Mouse (Mus musculus) kidney, embryonic 14.5 days (tissue): ENCODE data around the gene Esp36. TPM values are rescaled to one million over a fixed set of nuclear protein-coding genes. Genes with fewer than 3 reads are reported as not detected.
"Not testable (repeated sequence)": the region's sequence is repeated elsewhere in the genome, so short reads cannot be mapped to it uniquely, and the experiment has no call there.

ENCODE experiments used
- ATAC-seq: fragments of 200-750 bp; cut with Nextera tagmentation; 2 replicates; pipeline ENCODE4 v1.8.0; 2017; ENCODE audit warnings: moderate number of reproducible peaks, mild to moderate bottlenecking, moderate TSS enrichment, moderate library complexity; ENCODE audit not compliant: low FRiP score, low TSS enrichment
- H3K27ac ChIP-seq: fragments of 300-500 bp; sonication (generic); 2 replicates; pipeline ENCODE4 v1.5.1; 2014; ENCODE audit warnings: low read depth, mild to moderate bottlenecking, low read length, moderate library complexity, mixed read lengths
- H3K27me3 ChIP-seq: fragments of 300-500 bp; sonication (generic); 2 replicates; pipeline ENCODE4 v1.6.1; 2014; ENCODE audit warnings: mild to moderate bottlenecking, low read length; ENCODE audit not compliant: control insufficient read depth, insufficient read depth
- H3K36me3 ChIP-seq: fragments of 300-500 bp; sonication (generic); 2 replicates; pipeline ENCODE4 v1.6.1; 2014; ENCODE audit warnings: low read length, mixed read lengths; ENCODE audit not compliant: control insufficient read depth, insufficient read depth
- H3K4me1 ChIP-seq: fragments of 300-500 bp; sonication (generic); 2 replicates; pipeline ENCODE4 v1.6.1; 2014; ENCODE audit warnings: low read length, mixed read lengths; ENCODE audit not compliant: control insufficient read depth, insufficient read depth
- H3K4me2 ChIP-seq: fragments of 300-500 bp; sonication (generic); replicated peaks from 2 replicates; pipeline ENCODE4 v1.6.1; 2014; ENCODE audit warnings: low read depth, mild to moderate bottlenecking, low read length
- H3K4me3 ChIP-seq: fragments of 300-500 bp; sonication (generic); 2 replicates; pipeline ENCODE4 v1.5.1; 2014; ENCODE audit warnings: mild to moderate bottlenecking, low read length
- H3K9ac ChIP-seq: fragments of 300-500 bp; sonication (generic); 2 replicates; pipeline ENCODE4 v1.6.1; 2014; ENCODE audit warnings: low read depth, mild to moderate bottlenecking, low read length, moderate library complexity
- H3K9me3 ChIP-seq: fragments of 300-500 bp; sonication (generic); 2 replicates; pipeline ENCODE4 v1.6.1; 2016; ENCODE audit warnings: low read length; ENCODE audit not compliant: control insufficient read depth
- WGBS: fragments of 180-500 bp; shearing (Covaris S2); extraction: QIAGEN DNeasy Blood & Tissue Kit; methylation state at CpG from one replicate; pipeline ENCODE4 v1.1.7; 2014; 5-methylcytosine and 5-hydroxymethylcytosine counted together
- polyA plus RNA-seq: library from polyadenylated mRNA; unstranded; fragments of >200 nt; fragmentation: Nextera tagmentation; extraction: Ambion mirVana; gene quantifications from 2 replicates; pipeline ENCODE4 v1.2.1, GENCODE M21; 2014

Esp36 gene
- polyA plus RNA-seq, result not detected in 2 replicates

- no peak within 1 kb of the TSS for H3K4me2 ChIP-seq
- no peaks in the 10 kb centered on the region for H3K27me3 ChIP-seq
- whole genome bisulfite sequencing, result 83% methylated on average over 2 of the region's 2 CpGs
- no peaks in the 10 kb centered on the region for H3K36me3 ChIP-seq
- no peaks in the 10 kb centered on the region for H3K9me3 ChIP-seq
- no peak for ATAC-seq
- no peak within 1 kb of the TSS for H3K4me3 ChIP-seq
- no peak within 1 kb of the TSS for H3K27ac ChIP-seq
- no peak within 1 kb of the TSS for H3K9ac ChIP-seq
- H3K4me1 ChIP-seq, result no peaks in the 10 kb centered on the region
Measured at GRCm38 (mm10) chr17:38420085-38420484, at the start of gene Esp36. TSS of gene Esp36 (minus strand) at chr17:38420185.

GRCm38 (mm10) chr17:38456206-38456605 is 36.2 kb upstream of the Esp36 start:
- not testable (repeated sequence) for H3K36me3 ChIP-seq, H3K4me2 ChIP-seq, H3K4me3 ChIP-seq, H3K9ac ChIP-seq, H3K9me3 ChIP-seq, H3K4me1 ChIP-seq, H3K27ac ChIP-seq, ATAC-seq, H3K27me3 ChIP-seq

- WGBS, result 96% methylated on average over 2 of the region's 2 CpGs
- no peak overlapping the region for H3K4me3 ChIP-seq
- ATAC-seq, result no peak
Measured at GRCm38 (mm10) chr17:38450688-38451087, 30.7 kb upstream of the Esp36 start.

GRCm38 (mm10) chr17:38406135-38406534 is 13.8 kb downstream of the Esp36 start:
- WGBS, result 83% methylated on average over 3 of the region's 3 CpGs
- Histone ChIP-seq H3K27me3 (no peaks in the 10 kb centered on the region), H3K27ac (no peak overlapping the region), H3K36me3 (no peaks in the 10 kb centered on the region), H3K4me1 (no peaks in the 10 kb centered on the region), H3K9ac (no peak overlapping the region), H3K4me2 (no peak overlapping the region), H3K9me3 (0 out of 2 replicates have a peak, but pooled peaks cover 3% of the 10 kb centered on the region), H3K4me3 (no peak overlapping the region)
- no peak for ATAC-seq

More at GRCm38 (mm10) chr17:38450688-38451087, 30.7 kb upstream of the Esp36 start:
- H3K9me3 ChIP-seq, result no peaks in the 10 kb centered on the region
- H3K4me1 ChIP-seq, result no peaks in the 10 kb centered on the region
- H3K9ac ChIP-seq, result no peak overlapping the region
- H3K36me3 ChIP-seq, result no peaks in the 10 kb centered on the region
- H3K27ac ChIP-seq, result no peak overlapping the region
- no peaks in the 10 kb centered on the region for H3K27me3 ChIP-seq
- no peak overlapping the region for H3K4me2 ChIP-seq

- Histone ChIP-seq H3K4me3 (no peak overlapping the region), H3K27ac (no peak overlapping the region), H3K9ac (no peak overlapping the region), H3K36me3 (no peaks in the 10 kb centered on the region), H3K27me3 (no peaks in the 10 kb centered on the region), H3K4me2 (no peak overlapping the region), H3K4me1 (no peaks in the 10 kb centered on the region), H3K9me3 (no peaks in the 10 kb centered on the region)
- no peak for ATAC-seq
- WGBS, result 74% methylated on average over 2 of the region's 2 CpGs
Measured at GRCm38 (mm10) chr17:38391821-38392220, 28.2 kb downstream of the Esp36 start.

Other genes with a start within 250 kb of the Esp36 start
- not detected in 2 replicates for gene Olfr134, start 248.8 kb downstream of the Esp36 start, polyA plus RNA-seq
- not detected in 2 replicates for gene Olfr135, start 215.8 kb downstream of the Esp36 start, polyA plus RNA-seq
- not detected in 2 replicates for gene Olfr138, start 159.2 kb downstream of the Esp36 start, polyA plus RNA-seq
- not detected in 2 replicates for gene Olfr137, start 112.6 kb downstream of the Esp36 start, polyA plus RNA-seq
- not detected in 2 replicates for gene Olfr136, start 90.4 kb downstream of the Esp36 start, polyA plus RNA-seq
- gene Esp34, start 134.0 kb upstream of the Esp36 start, polyA plus RNA-seq, result not detected in 2 replicates
- not detected in 2 replicates for gene Esp31, start 219.3 kb upstream of the Esp36 start, polyA plus RNA-seq